Mouse (Mus musculus): ENCODE data around the gene Odf3b.

GRCm38 (mm10) chr15:89399716-89400115, 20.6 kb upstream of the Odf3b start:
- TF ChIP-seq POLR2A (IDR thresholded peaks at IDR 0.05; ENCODE audit: low read depth, low read length) (no peak), CTCF (IDR thresholded peaks at IDR 0.05; ENCODE audit: extremely low read depth, insufficient read length, insufficient replicate concordance, low read depth, low read length) (no peak)

All from small intestine, adult 2 months (tissue).